Mouse (Mus musculus): Measurements from ENCODE around the gene Il1rl1. TPM values are rescaled to one million over a fixed set of nuclear protein-coding genes. Genes with fewer than 3 reads are reported as not detected.

Il1rl1 gene
- polyA plus RNA-seq, 1 experiment from 2014 or later: not detected

DNA sequence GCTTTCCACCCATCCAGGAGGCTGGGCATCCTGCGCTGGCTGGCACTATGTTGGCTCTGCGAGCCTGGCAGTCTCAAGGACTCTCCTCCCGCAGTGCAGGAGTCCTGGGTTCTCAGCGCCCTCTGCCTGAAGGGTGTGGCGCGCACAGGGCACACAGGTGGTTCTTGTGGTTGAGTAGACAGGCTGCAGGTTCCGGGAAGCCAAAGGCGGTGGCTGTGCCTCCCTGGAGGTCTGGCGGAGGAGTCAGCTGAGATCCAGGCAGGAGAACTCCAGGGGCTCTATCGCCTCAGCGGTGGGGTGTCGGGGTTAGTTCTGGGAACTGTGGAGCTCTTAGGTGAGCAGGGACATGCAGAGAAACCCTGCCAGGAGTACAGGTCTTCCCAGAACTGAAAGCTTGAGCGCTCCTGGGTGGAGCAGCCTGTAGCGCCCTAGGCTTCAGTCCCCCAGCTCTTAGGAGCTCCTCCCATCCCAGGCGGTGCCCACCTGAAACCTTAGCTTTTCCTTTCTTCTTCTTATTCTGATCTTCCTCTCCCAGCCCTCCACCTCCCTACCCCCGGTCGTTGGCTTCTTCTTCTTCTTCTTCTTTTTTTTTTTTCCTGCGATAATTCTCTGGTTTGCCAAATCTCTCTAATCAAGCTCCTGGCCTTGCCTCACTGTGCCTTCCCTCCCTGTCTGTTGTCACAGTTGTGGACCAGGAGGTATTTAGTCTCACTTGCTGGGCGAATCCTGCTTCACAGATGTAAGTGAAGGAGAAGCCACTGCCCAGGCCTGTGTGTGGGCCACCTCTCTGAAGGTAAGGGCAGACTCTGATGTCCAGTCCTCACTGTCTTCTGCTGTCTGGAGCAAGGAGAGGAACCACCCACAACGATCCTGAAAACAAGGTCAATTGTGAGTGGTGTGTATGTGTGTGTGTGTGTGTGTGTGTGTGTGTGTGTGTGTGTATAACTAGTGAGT, 36.4 kb downstream of the Il1rl1 start, which contains the start of gene Il18r1:
Gene Il18r1, plus strand, starts transcription at position 76 of the 954 bp plus-strand sequence.
- WGBS: 51% methylated on average over 20 of the region's 20 CpGs

DNA sequence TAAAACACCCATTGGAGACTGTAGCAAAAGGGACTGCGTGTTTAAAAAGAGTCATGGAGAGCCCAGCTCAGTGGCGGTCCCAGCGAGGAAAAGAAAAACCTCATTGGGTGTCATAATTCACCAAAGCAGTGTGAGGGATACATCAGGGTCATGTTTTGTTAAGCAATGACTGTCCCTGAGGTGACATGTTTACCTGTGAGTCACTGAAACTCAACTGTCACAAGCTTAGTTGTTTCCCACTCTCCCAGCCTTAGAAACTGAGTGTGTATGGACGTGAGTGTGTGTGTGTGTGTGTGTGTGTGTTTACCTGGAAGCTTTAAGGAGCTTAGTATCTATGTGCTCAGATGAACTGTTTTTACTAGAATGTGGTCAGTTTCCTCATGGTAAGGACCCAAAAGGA, 37.9 kb downstream of the Il1rl1 start:
- Histone ChIP-seq H3K27ac (no peak overlapping the region), H3K4me1 (replicated peaks) (no peaks in the 10 kb centered on the region), H3K36me3 (no peaks in the 10 kb centered on the region), H3K9me3 (no peaks in the 10 kb centered on the region), H3K9ac (no peak overlapping the region), H3K4me3 (no peak overlapping the region), H3K27me3 (no peaks in the 10 kb centered on the region), H3K4me2 (no peak overlapping the region)
- 93% methylated on average over 4 of the region's 4 CpGs for WGBS
- ATAC-seq (ENCODE audit: low FRiP score): no peak

More for the DNA sequence above, 36.4 kb downstream of the Il1rl1 start, which contains the start of gene Il18r1:
- Histone ChIP-seq H3K27ac (no peak within 1 kb of the TSS), H3K9ac (no peak within 1 kb of the TSS), H3K4me3 (no peak within 1 kb of the TSS), H3K27me3 (no peaks in the 10 kb centered on the region), H3K4me1 (replicated peaks) (no peaks in the 10 kb centered on the region), H3K4me2 (no peak within 1 kb of the TSS), H3K9me3 (no peaks in the 10 kb centered on the region), H3K36me3 (no peaks in the 10 kb centered on the region)
- ATAC-seq (ENCODE audit: low FRiP score): no peak

DNA sequence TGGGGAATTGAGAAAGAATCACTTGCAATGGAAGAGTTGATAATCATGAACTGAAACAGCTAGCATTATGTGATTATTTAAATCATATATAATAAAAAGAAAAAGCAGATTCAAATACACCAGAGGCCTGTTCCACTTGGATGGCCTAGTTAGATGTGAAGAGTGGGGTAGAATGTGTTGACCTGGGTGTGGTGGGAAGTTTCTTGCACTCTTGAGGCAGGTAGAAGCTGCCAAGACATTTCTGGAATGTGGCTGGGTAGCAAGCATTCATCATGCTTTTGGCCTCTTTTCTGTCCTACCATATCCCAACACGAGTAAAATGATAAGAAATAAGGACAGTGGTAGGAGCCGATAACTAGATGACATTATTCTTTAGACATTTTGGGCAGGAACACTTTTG, 39.4 kb downstream of the Il1rl1 start:
- H3K9ac ChIP-seq: no peak overlapping the region
- no peak overlapping the region for H3K4me2 ChIP-seq
- WGBS: 91% methylated on average over 2 of the region's 2 CpGs
- H3K36me3 ChIP-seq: no peaks in the 10 kb centered on the region
- H3K4me3 ChIP-seq: no peak overlapping the region
- ATAC-seq (ENCODE audit: low FRiP score): no peak
- H3K4me1 ChIP-seq (replicated peaks): no peaks in the 10 kb centered on the region
- H3K9me3 ChIP-seq: no peaks in the 10 kb centered on the region
- no peak overlapping the region for H3K27ac ChIP-seq
- no peaks in the 10 kb centered on the region for H3K27me3 ChIP-seq

DNA sequence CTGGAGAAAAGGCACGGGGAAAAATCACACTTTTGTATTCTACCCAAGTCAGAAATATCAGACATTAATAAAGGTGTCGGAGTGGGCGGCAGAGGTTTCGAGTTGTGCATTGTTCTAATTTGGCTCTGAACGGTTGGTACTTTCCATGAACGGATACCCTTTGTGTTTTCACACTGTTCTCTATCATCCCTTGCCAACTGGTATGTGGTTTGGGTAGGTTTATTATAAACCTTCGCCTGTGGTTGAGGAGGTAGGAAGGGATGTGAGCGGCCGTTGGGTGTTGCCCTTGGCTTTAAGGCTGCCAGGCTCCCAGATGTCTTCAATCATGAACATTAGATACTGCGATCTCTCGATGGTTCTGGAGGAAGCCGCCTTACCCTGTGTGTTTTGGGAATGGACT, 40.5 kb downstream of the Il1rl1 start:
- 91% methylated on average over 12 of the region's 12 CpGs for WGBS
- Histone ChIP-seq H3K36me3 (no peaks in the 10 kb centered on the region), H3K27ac (no peak overlapping the region), H3K4me2 (no peak overlapping the region), H3K27me3 (no peaks in the 10 kb centered on the region), H3K4me1 (replicated peaks) (no peaks in the 10 kb centered on the region), H3K9ac (no peak overlapping the region), H3K4me3 (no peak overlapping the region), H3K9me3 (no peaks in the 10 kb centered on the region)
- no peak for ATAC-seq (ENCODE audit: low FRiP score)

DNA sequence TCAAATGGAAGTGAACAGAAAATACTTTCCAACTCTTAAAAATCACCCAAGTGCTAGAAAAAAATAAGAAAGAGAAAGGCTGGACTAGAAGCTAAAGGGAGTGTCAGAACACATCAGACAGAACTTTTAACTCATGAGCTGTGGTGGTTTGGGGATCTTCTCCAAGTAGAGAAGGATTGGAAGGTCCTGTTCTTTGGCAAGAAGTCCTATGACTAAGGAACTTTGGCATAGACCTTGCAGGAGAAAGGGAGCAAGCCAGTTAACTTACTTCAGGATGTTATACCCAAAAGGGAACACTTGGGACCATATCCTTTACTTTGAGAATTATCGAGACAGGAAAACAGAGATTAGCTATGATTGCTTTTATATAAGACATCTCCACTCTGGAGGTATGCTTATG, 43.0 kb downstream of the Il1rl1 start:
- WGBS: 98% methylated on average over 1 of the region's 1 CpGs
- no peak overlapping the region for H3K4me3 ChIP-seq
- H3K9ac ChIP-seq: no peak overlapping the region
- no peak overlapping the region for H3K27ac ChIP-seq
- H3K4me2 ChIP-seq: no peak overlapping the region
- H3K9me3 ChIP-seq: no peaks in the 10 kb centered on the region
- no peak for ATAC-seq (ENCODE audit: low FRiP score)
- no peaks in the 10 kb centered on the region for H3K27me3 ChIP-seq
- H3K4me1 ChIP-seq (replicated peaks): no peaks in the 10 kb centered on the region
- H3K36me3 ChIP-seq: no peaks in the 10 kb centered on the region

DNA sequence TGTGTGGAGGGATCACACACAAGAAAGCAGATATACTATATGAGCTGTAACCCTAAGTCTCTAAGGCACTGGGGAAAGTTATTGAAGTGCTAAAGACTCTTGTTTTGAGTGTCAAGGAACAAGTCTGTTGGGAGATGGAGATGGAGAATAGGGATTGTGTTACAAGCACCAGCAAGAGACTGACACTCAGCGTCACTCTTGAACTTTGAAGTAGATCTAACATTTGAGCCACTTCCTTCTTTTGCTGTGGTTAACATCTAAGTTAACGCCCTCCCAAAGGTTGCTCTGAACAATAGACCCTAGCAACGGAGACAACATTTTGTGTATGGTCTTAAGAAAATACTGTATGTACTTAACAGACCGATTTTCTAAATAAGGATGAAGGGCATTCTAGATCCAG, 44.3 kb downstream of the Il1rl1 start:
- Histone ChIP-seq H3K27me3 (no peaks in the 10 kb centered on the region), H3K36me3 (no peaks in the 10 kb centered on the region), H3K4me1 (replicated peaks) (no peaks in the 10 kb centered on the region), H3K4me2 (no peak overlapping the region), H3K9me3 (no peaks in the 10 kb centered on the region), H3K4me3 (no peak overlapping the region), H3K9ac (no peak overlapping the region), H3K27ac (no peak overlapping the region)
- WGBS: 87% methylated on average over 4 of the region's 4 CpGs
- ATAC-seq (ENCODE audit: low FRiP score): no peak

DNA sequence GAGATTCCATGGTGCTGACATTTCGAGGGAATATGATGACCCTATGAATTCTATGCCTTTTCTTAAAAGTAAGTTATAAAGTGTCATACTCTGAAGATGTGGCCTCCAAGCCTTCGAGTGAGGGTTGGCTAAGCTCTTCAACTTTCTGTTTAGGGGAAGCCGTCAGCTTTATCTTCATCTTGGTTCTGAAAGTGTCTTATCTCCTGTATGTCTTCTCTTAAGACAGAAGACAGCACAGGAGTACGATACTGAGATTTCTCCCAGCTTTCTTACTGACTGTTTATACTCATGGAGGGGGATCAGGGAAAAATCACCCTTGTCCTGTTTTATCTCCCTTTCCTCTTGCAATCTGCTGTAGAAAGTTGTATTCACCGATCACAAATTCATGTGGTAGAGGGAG, 45.0 kb downstream of the Il1rl1 start:
- WGBS: 92% methylated on average over 5 of the region's 5 CpGs
- Histone ChIP-seq H3K9me3 (no peaks in the 10 kb centered on the region), H3K27me3 (no peaks in the 10 kb centered on the region), H3K4me2 (no peak overlapping the region), H3K27ac (no peak overlapping the region), H3K4me1 (replicated peaks) (no peaks in the 10 kb centered on the region), H3K9ac (no peak overlapping the region), H3K36me3 (no peaks in the 10 kb centered on the region), H3K4me3 (no peak overlapping the region)
- ATAC-seq (ENCODE audit: low FRiP score): no peak

DNA sequence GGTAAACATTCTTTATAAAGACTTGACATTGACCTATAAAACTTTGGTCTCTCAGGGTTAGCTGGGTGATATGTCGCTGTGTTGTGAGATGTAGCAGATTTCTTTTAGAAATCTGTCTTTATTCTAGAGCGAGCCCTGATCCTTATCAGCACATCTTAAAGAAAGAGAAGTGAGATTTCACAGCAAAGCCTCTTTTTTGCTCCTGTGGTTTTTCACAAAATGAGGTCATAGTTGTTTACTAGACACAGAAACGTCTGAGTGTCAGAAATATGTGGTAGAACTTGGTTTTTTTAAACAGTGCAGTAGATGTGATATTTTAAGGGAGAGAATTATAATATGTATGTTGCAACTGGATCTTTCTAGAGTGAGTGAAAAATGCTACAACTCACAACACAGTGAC, 46.3 kb downstream of the Il1rl1 start:
- H3K4me3 ChIP-seq: no peak overlapping the region
- no peak overlapping the region for H3K4me2 ChIP-seq
- no peaks in the 10 kb centered on the region for H3K9me3 ChIP-seq
- 72% methylated on average over 3 of the region's 3 CpGs for WGBS
- no peak for ATAC-seq (ENCODE audit: low FRiP score)
- H3K27ac ChIP-seq: no peak overlapping the region
- no peaks in the 10 kb centered on the region for H3K27me3 ChIP-seq
- no peak overlapping the region for H3K9ac ChIP-seq
- H3K4me1 ChIP-seq (replicated peaks): no peaks in the 10 kb centered on the region
- H3K36me3 ChIP-seq: no peaks in the 10 kb centered on the region

DNA sequence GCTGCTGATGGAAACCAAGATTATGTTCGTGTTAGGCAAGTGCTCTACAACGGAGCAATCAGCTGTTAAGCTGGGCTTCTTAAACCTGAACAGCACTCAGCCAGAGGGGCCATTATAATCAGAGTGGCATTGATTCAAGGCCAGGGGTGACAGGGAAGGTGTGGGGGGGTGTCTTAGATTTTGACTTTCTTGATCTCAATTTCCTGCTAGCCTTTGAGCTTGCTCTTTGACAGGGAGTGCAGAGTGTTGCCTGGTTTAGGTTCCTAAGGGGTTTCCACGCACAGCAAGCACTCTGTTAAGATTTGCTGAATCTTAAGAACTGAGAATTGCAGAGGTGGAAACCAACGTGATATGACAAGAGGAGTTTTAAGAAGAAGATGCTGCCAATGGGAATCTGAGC, 47.4 kb downstream of the Il1rl1 start:
- Histone ChIP-seq H3K9ac (no peak overlapping the region), H3K27ac (no peak overlapping the region), H3K4me2 (no peak overlapping the region), H3K9me3 (no peaks in the 10 kb centered on the region), H3K36me3 (no peaks in the 10 kb centered on the region), H3K4me1 (replicated peaks) (no peaks in the 10 kb centered on the region), H3K27me3 (no peaks in the 10 kb centered on the region), H3K4me3 (no peak overlapping the region)
- WGBS: 72% methylated on average over 4 of the region's 4 CpGs
- no peak for ATAC-seq (ENCODE audit: low FRiP score)

DNA sequence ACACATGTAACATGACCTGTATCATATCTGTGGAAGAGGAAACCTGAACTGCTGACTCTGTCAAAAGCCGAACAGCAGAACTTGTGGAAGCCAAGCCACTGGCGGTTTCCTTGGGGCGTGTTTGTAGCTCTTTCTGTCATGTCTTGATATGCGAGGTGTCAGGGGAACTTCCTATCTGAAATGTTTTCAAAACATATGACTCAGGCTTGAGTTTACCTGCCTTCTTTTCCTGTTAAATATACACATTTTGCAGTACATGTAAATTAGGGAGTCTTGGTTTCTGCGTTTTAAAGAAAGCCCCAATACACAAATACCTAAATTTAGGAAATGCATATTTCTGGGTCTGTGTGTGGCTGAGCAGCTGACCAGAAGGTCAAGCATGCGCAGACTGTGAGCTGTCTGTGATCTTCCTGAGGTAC, 50.1 kb downstream of the Il1rl1 start:
- Histone ChIP-seq H3K27ac (no peak overlapping the region), H3K4me2 (no peak overlapping the region), H3K27me3 (no peaks in the 10 kb centered on the region), H3K36me3 (no peaks in the 10 kb centered on the region), H3K4me3 (no peak overlapping the region), H3K9me3 (no peaks in the 10 kb centered on the region), H3K4me1 (replicated peaks) (no peaks in the 10 kb centered on the region), H3K9ac (no peak overlapping the region)
- WGBS: 87% methylated on average over 6 of the region's 6 CpGs
- ATAC-seq (ENCODE audit: low FRiP score): no peak

DNA sequence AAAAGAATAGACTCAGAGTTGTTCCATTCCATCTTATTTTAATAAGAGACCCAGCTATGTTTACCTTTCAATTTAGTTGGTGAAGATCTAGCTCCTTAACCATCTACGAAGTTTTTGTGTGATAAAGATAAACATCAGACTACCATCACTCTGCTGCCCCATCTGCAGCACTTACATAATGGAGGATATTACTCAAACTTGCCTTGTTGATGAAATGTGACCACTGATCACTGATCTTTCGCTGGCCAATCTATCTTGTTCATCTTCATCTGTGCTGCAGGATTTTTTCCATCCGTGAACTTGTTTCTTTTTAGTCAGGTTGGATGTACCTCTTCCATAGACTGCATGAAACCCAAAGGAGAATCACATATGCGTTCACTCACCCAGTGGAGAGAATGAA, 65.2 kb downstream of the Il1rl1 start:
- 93% methylated on average over 4 of the region's 4 CpGs for WGBS
- Histone ChIP-seq H3K4me3 (no peak overlapping the region), H3K9ac (no peak overlapping the region), H3K4me2 (no peak overlapping the region), H3K36me3 (no peaks in the 10 kb centered on the region), H3K27me3 (no peaks in the 10 kb centered on the region), H3K27ac (no peak overlapping the region), H3K9me3 (no peaks in the 10 kb centered on the region), H3K4me1 (replicated peaks) (no peaks in the 10 kb centered on the region)
- ATAC-seq (ENCODE audit: low FRiP score): no peak

DNA sequence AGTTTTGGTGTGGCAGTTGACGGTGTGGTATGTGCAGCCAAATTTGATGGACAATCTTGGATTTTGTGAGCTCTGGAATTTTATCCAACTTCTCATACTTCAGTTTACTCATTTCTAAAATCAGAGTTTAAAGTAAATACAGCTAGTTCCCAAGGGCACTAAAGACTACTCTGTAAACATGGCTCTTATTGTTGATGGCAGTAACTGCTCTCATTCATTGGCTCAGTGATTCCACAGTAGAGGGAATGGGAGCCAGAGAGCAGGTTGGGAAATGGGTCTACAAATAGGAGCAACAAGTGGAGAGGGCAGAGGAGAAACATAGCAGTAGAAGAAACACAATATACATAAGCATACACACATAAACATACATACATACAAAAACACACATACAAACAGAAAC, 70.3 kb downstream of the Il1rl1 start:
- ATAC-seq (ENCODE audit: low FRiP score): no peak
- 94% methylated on average over 1 of the region's 1 CpGs for WGBS
- no peak overlapping the region for H3K9ac ChIP-seq
- H3K4me3 ChIP-seq: no peak overlapping the region
- no peaks in the 10 kb centered on the region for H3K36me3 ChIP-seq
- no peak overlapping the region for H3K27ac ChIP-seq
- H3K4me2 ChIP-seq: no peak overlapping the region
- no peaks in the 10 kb centered on the region for H3K27me3 ChIP-seq
- no peaks in the 10 kb centered on the region for H3K9me3 ChIP-seq
- no peaks in the 10 kb centered on the region for H3K4me1 ChIP-seq (replicated peaks)

DNA sequence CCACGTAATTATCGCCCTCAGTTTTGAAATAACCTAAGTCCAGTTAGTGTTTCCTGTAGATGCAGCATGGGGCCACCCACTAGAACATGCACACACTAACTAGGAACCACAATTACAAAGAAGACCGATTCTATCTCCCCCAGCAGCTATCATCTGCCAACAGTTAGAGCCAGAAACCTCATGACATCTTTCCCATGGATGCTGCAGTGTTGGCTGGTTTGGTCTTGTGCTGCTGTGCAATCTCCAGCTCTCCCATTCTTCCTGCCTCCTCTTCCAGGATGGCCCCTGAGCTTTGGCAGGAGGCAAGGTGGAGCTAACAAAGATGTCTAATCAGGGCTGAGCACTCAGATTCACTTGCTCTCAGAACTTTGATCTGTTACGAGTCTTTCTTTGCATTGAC, 71.8 kb downstream of the Il1rl1 start:
- Histone ChIP-seq H3K4me3 (no peak overlapping the region), H3K9ac (no peak overlapping the region), H3K27ac (no peak overlapping the region), H3K27me3 (no peaks in the 10 kb centered on the region), H3K4me2 (no peak overlapping the region), H3K36me3 (no peaks in the 10 kb centered on the region), H3K4me1 (replicated peaks) (no peaks in the 10 kb centered on the region), H3K9me3 (no peaks in the 10 kb centered on the region)
- ATAC-seq (ENCODE audit: low FRiP score): no peak
- 92% methylated on average over 4 of the region's 4 CpGs for WGBS

Data from hindbrain, embryonic 13.5 days (tissue).